Mouse (Mus musculus) liver, postnatal 0 days (tissue): ENCODE data around the gene Pgpep1.

Source experiments
- CTCF ChIP-seq: sonication (generic); IDR thresholded peaks from 2 replicates; pipeline ENCODE4 v1.5.1; 2016; ENCODE audit warnings: antibody characterized with exemption, low read depth
- EP300 ChIP-seq: IDR thresholded peaks from 2 replicates; pipeline ENCODE4 v1.6.1; 2016; ENCODE audit warnings: antibody characterized with exemption, low read depth, mild to moderate bottlenecking

- no peak for TF ChIP-seq CTCF
- no peak for TF ChIP-seq EP300
Observed at GRCm38 (mm10) chr8:70691230-70691629, 31.0 kb upstream of the Pgpep1 start.
